Mouse (Mus musculus) lung, embryonic 15.5 days (tissue): Measurements from ENCODE around the gene Cdrt4. TPM values are rescaled to one million over a fixed set of nuclear protein-coding genes. Genes with fewer than 3 reads are reported as not detected.

Experiments
- ATAC-seq: fragments of 200-750 bp; cut with Nextera tagmentation; 2 replicates; pipeline ENCODE4 v1.8.0; 2017; ENCODE audit warnings: moderate number of reproducible peaks, borderline replicate concordance; ENCODE audit not compliant: low FRiP score, low TSS enrichment; ENCODE audit errors: extremely low read depth
- H3K27ac ChIP-seq: fragments of 300-500 bp; sonication (generic); 2 replicates; pipeline ENCODE4 v1.5.1; 2015; ENCODE audit warnings: moderate library complexity, mild to moderate bottlenecking, inconsistent platforms
- H3K27me3 ChIP-seq: fragments of 300-500 bp; sonication (generic); 2 replicates; pipeline ENCODE4 v1.6.1; 2015; ENCODE audit warnings: inconsistent platforms
- H3K36me3 ChIP-seq: fragments of 300-500 bp; sonication (generic); 2 replicates; pipeline ENCODE4 v1.6.1; 2015; ENCODE audit warnings: inconsistent platforms
- H3K4me1 ChIP-seq: fragments of 300-500 bp; sonication (generic); 2 replicates; pipeline ENCODE4 v1.6.1; 2015; ENCODE audit warnings: inconsistent platforms
- H3K4me2 ChIP-seq: fragments of 300-500 bp; sonication (generic); 2 replicates; pipeline ENCODE4 v1.6.1; 2015; ENCODE audit warnings: inconsistent platforms, mild to moderate bottlenecking, moderate library complexity
- H3K4me3 ChIP-seq: fragments of 300-500 bp; sonication (generic); 2 replicates; pipeline ENCODE4 v1.5.1; 2015; ENCODE audit warnings: mild to moderate bottlenecking, inconsistent platforms
- H3K9ac ChIP-seq: fragments of 300-500 bp; sonication (generic); 2 replicates; pipeline ENCODE4 v1.6.1; 2015; ENCODE audit warnings: inconsistent platforms
- H3K9me3 ChIP-seq: fragments of 300-500 bp; sonication (generic); 2 replicates; pipeline ENCODE4 v1.6.1; 2016; ENCODE audit warnings: inconsistent platforms
- WGBS: fragments of 180-500 bp; shearing (Covaris S2); methylation state at CpG from one replicate; pipeline ENCODE4 v1.1.7; 2015; 5-methylcytosine and 5-hydroxymethylcytosine counted together
- polyA plus RNA-seq: library from polyadenylated mRNA; unstranded; fragments of >200 nt; fragmentation: Nextera tagmentation; extraction: Ambion mirVana; gene quantifications from 2 replicates; pipeline ENCODE4 v1.2.1, GENCODE M21; 2015

Cdrt4 gene
- polyA plus RNA-seq, 1 experiment from 2014 or later = 0.36 TPM

GRCm38 (mm10) chr11:62983793-62984192, 32.8 kb downstream of the Cdrt4 start:
- ATAC-seq = no peak
- WGBS = 38% methylated on average over 3 of the region's 3 CpGs
- Histone ChIP-seq H3K36me3 (no peaks in the 10 kb centered on the region), H3K4me3 (no peak overlapping the region), H3K27ac (no peak overlapping the region), H3K9me3 (no peaks in the 10 kb centered on the region), H3K4me2 (no peak overlapping the region), H3K27me3 (no peaks in the 10 kb centered on the region), H3K9ac (no peak overlapping the region), H3K4me1 (peaks cover 22% of the 10 kb centered on the region)

DNA sequence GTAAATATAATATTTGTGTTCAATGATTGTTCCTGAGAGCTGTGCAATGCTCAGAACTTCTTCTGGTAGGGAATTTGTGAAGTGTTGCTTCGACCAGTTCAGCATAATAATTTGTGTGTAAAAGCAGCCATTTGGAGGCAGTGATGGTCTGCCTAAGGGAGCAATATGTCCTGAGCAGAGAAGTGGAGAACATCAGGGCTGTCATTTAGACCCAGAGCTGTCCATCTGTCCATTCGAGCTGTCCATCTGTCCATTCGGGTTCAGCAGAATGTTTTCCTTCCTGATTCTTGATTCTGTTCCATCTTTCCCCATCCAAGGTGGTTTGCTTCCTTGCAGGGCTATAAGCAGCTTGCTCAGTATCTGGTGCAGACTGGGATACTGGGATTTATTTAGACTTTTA, 33.4 kb downstream of the Cdrt4 start:
- H3K27me3 ChIP-seq = no peaks in the 10 kb centered on the region
- no peaks in the 10 kb centered on the region for H3K36me3 ChIP-seq
- 58% methylated on average over 3 of the region's 3 CpGs for WGBS
- no peak overlapping the region for H3K27ac ChIP-seq
- no peak overlapping the region for H3K4me3 ChIP-seq
- no peak for ATAC-seq
- H3K9me3 ChIP-seq = no peaks in the 10 kb centered on the region
- H3K4me2 ChIP-seq = no peak overlapping the region
- no peak overlapping the region for H3K9ac ChIP-seq
- peaks cover 20% of the 10 kb centered on the region for H3K4me1 ChIP-seq

GRCm38 (mm10) chr11:62985075-62985474, 34.1 kb downstream of the Cdrt4 start:
- no peak overlapping the region for H3K4me2 ChIP-seq
- no peak overlapping the region for H3K27ac ChIP-seq
- WGBS = 76% methylated on average over 3 of the region's 3 CpGs
- H3K4me3 ChIP-seq = no peak overlapping the region
- no peak overlapping the region for H3K9ac ChIP-seq
- H3K27me3 ChIP-seq = no peaks in the 10 kb centered on the region
- peaks cover 20% of the 10 kb centered on the region for H3K4me1 ChIP-seq
- H3K9me3 ChIP-seq = no peaks in the 10 kb centered on the region
- no peak for ATAC-seq
- no peaks in the 10 kb centered on the region for H3K36me3 ChIP-seq

- 52% methylated on average over 4 of the region's 4 CpGs for WGBS
- ATAC-seq = no peak
These were observed 35.6 kb downstream of the Cdrt4 start for GRCm38 (mm10) chr11:62986578-62986977.

GRCm38 (mm10) chr11:62990150-62990685, 39.2 kb downstream of the Cdrt4 start:
- H3K9ac ChIP-seq = no peak overlapping the region

More at GRCm38 (mm10) chr11:62986578-62986977, 35.6 kb downstream of the Cdrt4 start:
- no peak overlapping the region for H3K9ac ChIP-seq
- H3K9me3 ChIP-seq = no peaks in the 10 kb centered on the region
- no peaks in the 10 kb centered on the region for H3K27me3 ChIP-seq
- peaks cover 20% of the 10 kb centered on the region for H3K4me1 ChIP-seq
- no peak overlapping the region for H3K4me2 ChIP-seq
- H3K36me3 ChIP-seq = no peaks in the 10 kb centered on the region
- no peak overlapping the region for H3K27ac ChIP-seq
- no peak overlapping the region for H3K4me3 ChIP-seq

DNA sequence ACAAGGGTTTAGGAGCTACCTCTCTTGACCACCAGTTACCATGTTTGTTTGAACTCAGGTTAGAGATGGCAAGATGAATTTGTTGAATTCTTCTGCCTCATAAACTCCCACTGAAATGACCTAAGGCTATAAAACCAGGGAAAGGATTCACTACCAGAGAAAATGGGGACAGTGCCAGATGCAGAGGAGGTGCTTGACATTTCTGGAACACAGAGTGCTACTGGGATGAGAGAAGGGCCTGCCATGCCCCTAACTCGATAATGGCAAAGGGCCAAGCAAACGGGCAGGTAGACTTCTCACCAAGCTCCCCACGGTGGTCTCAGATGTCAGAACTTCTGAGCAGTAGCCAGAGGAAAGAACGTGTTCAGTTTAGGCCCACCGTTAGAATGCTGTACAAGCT, 39.8 kb downstream of the Cdrt4 start:
- Histone ChIP-seq H3K4me2 (no peak overlapping the region), H3K9me3 (no peaks in the 10 kb centered on the region), H3K4me1 (peaks cover 27% of the 10 kb centered on the region), H3K27ac (no peak overlapping the region), H3K27me3 (no peaks in the 10 kb centered on the region), H3K36me3 (no peaks in the 10 kb centered on the region), H3K9ac (no peak overlapping the region), H3K4me3 (no peak overlapping the region)
- WGBS = 69% methylated on average over 5 of the region's 5 CpGs
- ATAC-seq = no peak

More at GRCm38 (mm10) chr11:62990150-62990685, 39.2 kb downstream of the Cdrt4 start:
- no peak for ATAC-seq
- Histone ChIP-seq H3K9me3 (no peaks in the 10 kb centered on the region), H3K27me3 (no peaks in the 10 kb centered on the region), H3K4me1 (peaks cover 26% of the 10 kb centered on the region), H3K4me3 (no peak overlapping the region), H3K4me2 (no peak overlapping the region), H3K27ac (no peak overlapping the region), H3K36me3 (no peaks in the 10 kb centered on the region)
- 67% methylated on average over 3 of the region's 3 CpGs for WGBS

DNA sequence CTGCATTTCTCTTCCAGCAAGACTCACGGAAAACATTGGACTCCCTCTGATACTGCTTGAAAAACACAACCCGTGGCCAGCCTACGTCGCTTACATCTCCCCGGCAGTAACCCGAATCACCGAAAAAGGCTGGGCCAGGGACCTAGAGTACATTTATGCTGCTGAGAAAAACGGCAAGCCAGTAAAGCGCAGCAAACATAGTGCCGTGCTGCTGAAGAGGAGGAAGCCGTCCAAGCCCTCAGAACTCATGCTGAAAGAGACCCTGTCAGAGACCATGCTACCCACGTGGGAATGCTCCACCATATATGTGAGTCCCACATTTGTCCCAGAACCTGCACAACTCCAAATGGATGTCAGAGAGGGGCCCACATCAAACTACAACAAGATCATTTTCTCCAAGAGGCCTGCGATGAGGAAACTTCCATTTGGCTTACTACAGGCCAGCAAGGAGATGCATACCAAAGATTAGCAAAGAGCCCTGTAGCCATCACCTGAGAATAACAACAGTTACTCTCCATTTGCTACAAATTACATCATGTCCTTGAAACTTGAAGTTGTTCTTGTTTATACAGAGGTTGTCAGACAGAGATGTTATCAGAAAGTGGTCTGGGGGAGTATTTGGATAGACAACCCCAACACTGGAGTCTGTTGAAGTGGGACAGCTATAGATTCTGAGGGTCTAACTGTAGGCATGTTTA, 41.7 kb downstream of the Cdrt4 start:
- H3K27me3 ChIP-seq = no peaks in the 10 kb centered on the region
- no peak overlapping the region for H3K9ac ChIP-seq
- H3K9me3 ChIP-seq = no peaks in the 10 kb centered on the region
- H3K4me3 ChIP-seq = no peak overlapping the region
- H3K4me2 ChIP-seq = no peak overlapping the region
- H3K36me3 ChIP-seq = no peaks in the 10 kb centered on the region
- H3K27ac ChIP-seq = no peak overlapping the region
- ATAC-seq = no peak
- WGBS = 78% methylated on average over 13 of the region's 13 CpGs
- H3K4me1 ChIP-seq = peaks cover 37% of the 10 kb centered on the region

- no peaks in the 10 kb centered on the region for H3K36me3 ChIP-seq
- 72% methylated on average over 9 of the region's 9 CpGs for WGBS
These were observed 44.2 kb downstream of the Cdrt4 start for GRCm38 (mm10) chr11:62995066-62995754.

GRCm38 (mm10) chr11:62995755-62996521, 44.9 kb downstream of the Cdrt4 start:
- H3K27me3 ChIP-seq = no peaks in the 10 kb centered on the region
- WGBS = 46% methylated on average over 5 of the region's 5 CpGs
- no peak overlapping the region for H3K9ac ChIP-seq
- H3K36me3 ChIP-seq = no peaks in the 10 kb centered on the region
- no peaks in the 10 kb centered on the region for H3K9me3 ChIP-seq
- H3K4me2 ChIP-seq = no peak overlapping the region
- peak; percentile 50 for ATAC-seq
- H3K4me3 ChIP-seq = no peak overlapping the region
- H3K27ac ChIP-seq = peak overlapping the region; percentile 93
- peaks cover 52% of the 10 kb centered on the region for H3K4me1 ChIP-seq

More at GRCm38 (mm10) chr11:62995066-62995754, 44.2 kb downstream of the Cdrt4 start:
- no peaks in the 10 kb centered on the region for H3K27me3 ChIP-seq
- no peak for ATAC-seq
- H3K4me2 ChIP-seq = no peak overlapping the region
- peaks cover 52% of the 10 kb centered on the region for H3K4me1 ChIP-seq
- peak overlapping the region; percentile 93 for H3K27ac ChIP-seq
- H3K9me3 ChIP-seq = no peaks in the 10 kb centered on the region
- H3K4me3 ChIP-seq = no peak overlapping the region
- H3K9ac ChIP-seq = no peak overlapping the region

DNA sequence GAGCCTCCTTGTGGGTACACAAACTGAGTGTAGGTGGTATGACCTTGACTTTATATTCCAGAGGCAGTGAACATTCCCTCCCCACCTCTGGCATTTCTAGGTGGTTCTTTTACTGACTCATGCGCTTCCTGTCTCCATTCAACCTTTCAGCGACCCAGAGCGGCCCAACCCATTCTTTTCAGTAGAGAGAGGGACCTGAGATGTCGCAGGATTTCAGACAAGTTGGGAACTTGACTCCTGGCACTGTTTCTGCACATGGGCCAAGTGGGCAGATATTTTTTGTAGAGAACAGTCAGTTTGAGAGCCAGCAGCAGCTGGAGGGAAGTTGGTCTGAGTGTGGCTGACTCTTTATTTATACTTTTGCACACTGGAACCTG, 45.5 kb downstream of the Cdrt4 start:
- Histone ChIP-seq H3K27ac (peak overlapping the region; percentile 93), H3K4me2 (no peak overlapping the region), H3K27me3 (no peaks in the 10 kb centered on the region), H3K36me3 (no peaks in the 10 kb centered on the region), H3K9ac (no peak overlapping the region), H3K4me3 (no peak overlapping the region), H3K4me1 (peaks cover 52% of the 10 kb centered on the region), H3K9me3 (no peaks in the 10 kb centered on the region)
- 21% methylated on average over 4 of the region's 4 CpGs for WGBS
- no peak for ATAC-seq

DNA sequence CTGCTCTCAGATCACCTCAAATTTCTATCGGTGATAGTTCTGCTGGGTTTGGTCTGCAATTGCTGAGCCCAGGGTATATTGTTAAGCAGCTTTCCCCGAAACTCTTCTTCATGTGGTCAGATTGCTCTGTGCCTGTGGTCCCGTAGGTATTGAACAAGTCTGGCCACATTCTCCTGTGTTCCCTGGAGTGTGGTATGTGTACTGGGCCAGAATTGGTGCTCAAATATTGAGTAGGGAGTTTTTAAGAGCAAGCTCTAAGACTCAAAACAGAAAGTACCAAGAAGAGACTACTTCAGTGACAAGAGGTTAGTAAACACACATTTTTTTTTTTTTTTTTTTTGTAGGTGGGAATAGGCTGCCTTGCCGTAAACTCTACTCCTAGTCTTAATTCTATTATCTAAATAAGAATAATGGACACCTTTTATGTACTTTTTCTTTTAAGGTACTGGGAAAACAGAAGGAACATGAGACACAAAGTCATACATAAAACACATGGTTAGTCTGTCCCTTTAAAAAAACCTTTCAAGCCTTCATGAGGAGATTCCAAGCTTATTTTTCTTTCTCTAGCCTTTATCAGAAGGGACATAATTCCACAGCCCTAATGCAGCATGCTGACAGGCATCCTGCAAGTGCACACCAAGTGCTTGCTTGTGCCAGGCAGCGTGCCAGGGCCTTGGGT, 46.2 kb downstream of the Cdrt4 start:
- H3K27me3 ChIP-seq = no peaks in the 10 kb centered on the region
- peaks cover 52% of the 10 kb centered on the region for H3K4me1 ChIP-seq
- no peak for ATAC-seq
- no peak overlapping the region for H3K9ac ChIP-seq
- peak overlapping the region; percentile 37 for H3K4me2 ChIP-seq
- WGBS = 43% methylated on average over 5 of the region's 5 CpGs
- H3K36me3 ChIP-seq = no peaks in the 10 kb centered on the region
- no peak overlapping the region for H3K4me3 ChIP-seq
- peak overlapping the region; percentile 93 for H3K27ac ChIP-seq
- no peaks in the 10 kb centered on the region for H3K9me3 ChIP-seq
